Mouse (Mus musculus) neutrophil, adult 59 days (primary cell): Measurements from ENCODE around the gene Msl2. TPM values are rescaled to one million over a fixed set of nuclear protein-coding genes. Genes with fewer than 3 reads are reported as not detected.

Source experiments
- total RNA-seq, 2 experiments: library from RNA; stranded (reverse); gene quantifications; 1 replicate in 1 of 2; 2 replicates in 1 of 2; pipeline ENCODE4 v1.2.4; 2023

The Msl2 gene
- total RNA-seq = 10 to 100 TPM; 82.1 to 89.0 TPM

GRCm38 (mm10) chr9:101073987-101074331 lies at the start of gene Msl2:
Msl2 (plus strand) TSS chr9:101074101.

GRCm38 (mm10) chr9:101034448-101035098 lies 39.3 kb upstream of the Msl2 start, which contains the start of gene Pccb:
Pccb (minus strand) TSS chr9:101034898.

Other genes with a start within 250 kb of the Msl2 start
- 1 to 10 TPM; 5.9 to 6.6 TPM for gene Pccb, start 39.2 kb upstream of the Msl2 start, total RNA-seq
- gene Ppp2r3a, start 177.7 kb downstream of the Msl2 start, total RNA-seq = 1 to 10 TPM; 1.1 to 1.6 TPM